Mouse (Mus musculus): ENCODE data around the gene Arhgap9.

Gene Arhgap9

GRCm38 (mm10) chr10:127348957-127349356 is 27.2 kb downstream of the Arhgap9 start:
- no peak for DNase-seq (ENCODE audit: low spot score)

GRCm38 (mm10) chr10:127349810-127350209 is 28.0 kb downstream of the Arhgap9 start:
- DNase-seq (ENCODE audit: low spot score), result no peak

- DNase-seq (ENCODE audit: low spot score), result peak; percentile 84
Measured at GRCm38 (mm10) chr10:127350594-127351284, 29.0 kb downstream of the Arhgap9 start.

- no peak for DNase-seq (ENCODE audit: low spot score)
Measured at GRCm38 (mm10) chr10:127351285-127351595, 29.5 kb downstream of the Arhgap9 start.

- no peak for DNase-seq (ENCODE audit: low spot score)
Measured at GRCm38 (mm10) chr10:127351719-127352118, 30.0 kb downstream of the Arhgap9 start.

- no peak for DNase-seq (ENCODE audit: low spot score)
Measured at GRCm38 (mm10) chr10:127352187-127352586, 30.4 kb downstream of the Arhgap9 start.

GRCm38 (mm10) chr10:127352766-127353165 is 31.0 kb downstream of the Arhgap9 start:
- DNase-seq (ENCODE audit: low spot score), result no peak

- DNase-seq (ENCODE audit: low spot score), result peak; percentile 34
Measured at GRCm38 (mm10) chr10:127353909-127354895, 32.4 kb downstream of the Arhgap9 start, which contains the start of gene Inhbe. Inhbe (minus strand) TSS chr10:127354411.

- DNase-seq (ENCODE audit: low spot score), result no peak
Measured at GRCm38 (mm10) chr10:127355336-127355735, 33.6 kb downstream of the Arhgap9 start.

GRCm38 (mm10) chr10:127360714-127361113 is 39.0 kb downstream of the Arhgap9 start:
- DNase-seq (ENCODE audit: low spot score), result no peak

GRCm38 (mm10) chr10:127367116-127367515 is 45.4 kb downstream of the Arhgap9 start:
- no peak for DNase-seq (ENCODE audit: low spot score)

GRCm38 (mm10) chr10:127368273-127368672 is 46.5 kb downstream of the Arhgap9 start:
- no peak for DNase-seq (ENCODE audit: low spot score)

- DNase-seq (ENCODE audit: low spot score), result no peak
Measured at GRCm38 (mm10) chr10:127369834-127370820, 48.4 kb downstream of the Arhgap9 start, which contains the start of gene Inhbc. Inhbc (minus strand) TSS chr10:127370431.

GRCm38 (mm10) chr10:127371023-127371422 is 49.3 kb downstream of the Arhgap9 start:
- DNase-seq (ENCODE audit: low spot score), result no peak

GRCm38 (mm10) chr10:127377700-127378099 is 55.9 kb downstream of the Arhgap9 start:
- DNase-seq (ENCODE audit: low spot score), result no peak
